In the genomic region with DNA sequence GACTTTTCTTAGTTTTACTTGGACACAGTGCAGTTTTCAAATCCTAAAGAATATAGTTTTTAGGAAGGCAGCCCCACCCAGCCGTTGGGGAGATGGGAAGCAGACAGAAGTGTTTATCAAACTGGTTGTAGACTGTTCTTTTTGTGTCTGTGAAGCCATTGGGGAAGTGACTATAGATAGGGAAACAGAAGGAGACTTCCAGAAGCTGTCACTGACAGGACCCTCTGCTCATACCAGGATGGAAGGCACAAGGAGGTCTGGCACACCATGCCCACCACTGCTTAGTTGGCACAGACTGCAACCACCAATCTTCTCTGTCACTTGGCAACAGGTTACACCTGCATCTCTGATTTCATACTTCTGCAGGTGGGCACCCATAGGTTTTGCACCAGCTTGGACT, we compare ENCODE assay signal across 23 mouse cellular contexts. TPM values are rescaled to one million over a fixed set of nuclear protein-coding genes. Genes with fewer than 3 reads are reported as not detected.
DNase-seq lines count a peak whose midpoint lies in the region; ATAC-seq and TF ChIP-seq lines count a peak whose summit lies in the region.
"Had no signal": no experiment of that assay in that cellular context is flagged by ENCODE, and none has a peak within 500 bp of the region (broad histone marks: within the 10 kb centered on the region; RNA-seq: fewer than 3 reads in every experiment).

No protein-coding gene starts in this region.

- no peak for ATAC-seq in heart, embryonic 11.5 days (replicated peaks; ENCODE audit: insufficient number of reproducible peaks, low FRiP score, low TSS enrichment)
- ATAC-seq in midbrain, embryonic 11.5 days (ENCODE audit: low FRiP score): no peak
- ATAC-seq in forebrain, embryonic 14.5 days: no peak
- ATAC-seq: hindbrain, postnatal 0 days; intestine, embryonic 16.5 days had no signal

- H3K4me1 ChIP-seq in heart, embryonic 11.5 days (ENCODE audit: control insufficient read depth, insufficient read depth, low read length): peaks cover 5% of the 10 kb centered on the region; the same call in 1 of the 2 replicates
- peaks cover 13% of the 10 kb centered on the region for H3K4me1 ChIP-seq in midbrain, embryonic 11.5 days (ENCODE audit: control insufficient read depth, insufficient read depth, low read length)
- peaks cover 74% of the 10 kb centered on the region for H3K4me1 ChIP-seq in midbrain, embryonic 10.5 days
- H3K4me1 ChIP-seq in forebrain, embryonic 14.5 days (ENCODE audit: control insufficient read depth, insufficient read depth, low read length): peaks cover 15% of the 10 kb centered on the region
- H3K4me1 ChIP-seq in olfactory bulb, adult 2 months (ENCODE audit: control insufficient read depth, insufficient read depth, low read length): peaks cover 19% of the 10 kb centered on the region

- 21% methylated on average over 1 of the region's 1 CpGs for WGBS in heart, embryonic 11.5 days (ENCODE audit: insufficient replicate concordance)
- WGBS in midbrain, embryonic 11.5 days: 17% methylated on average over 1 of the region's 1 CpGs
- WGBS in midbrain, embryonic 10.5 days: 30% methylated on average over 1 of the region's 1 CpGs
- WGBS in forebrain, embryonic 14.5 days: 59% methylated on average over 1 of the region's 1 CpGs
- WGBS in olfactory bulb, adult 2 months: 38% methylated on average over 1 of the region's 1 CpGs

- no peaks in the 10 kb centered on the region for H3K9me3 ChIP-seq in heart, embryonic 11.5 days (replicated peaks; ENCODE audit: control insufficient read depth, low read length)
- no peaks in the 10 kb centered on the region for H3K9me3 ChIP-seq in midbrain, embryonic 11.5 days (ENCODE audit: control insufficient read depth, low read length)
- no peaks in the 10 kb centered on the region for H3K9me3 ChIP-seq in midbrain, embryonic 10.5 days (replicated peaks)
- H3K9me3 ChIP-seq in forebrain, embryonic 14.5 days (replicated peaks; ENCODE audit: control insufficient read depth, low read length): no peaks in the 10 kb centered on the region
- H3K9me3 ChIP-seq: embryonic facial prominence, embryonic 10.5 days; heart, embryonic 13.5 days; hindbrain, embryonic 13.5 days had no signal

- no peak for TF ChIP-seq POLR2A in olfactory bulb, adult 2 months (IDR thresholded peaks at IDR 0.05; ENCODE audit: insufficient read depth, low read depth, low read length)

- no peak overlapping the region for H3K4me3 ChIP-seq in heart, embryonic 11.5 days (ENCODE audit: low read depth, low read length)
- H3K4me3 ChIP-seq in midbrain, embryonic 11.5 days (ENCODE audit: low read depth, low read length): no peak overlapping the region
- no peak overlapping the region for H3K4me3 ChIP-seq in midbrain, embryonic 10.5 days
- no peak overlapping the region for H3K4me3 ChIP-seq in forebrain, embryonic 14.5 days (ENCODE audit: low read depth, low read length)
- no peak overlapping the region for H3K4me3 ChIP-seq in olfactory bulb, adult 2 months (ENCODE audit: insufficient read depth, low read depth, low read length)
- H3K4me3 ChIP-seq: embryonic facial prominence, embryonic 10.5 days; heart, embryonic 13.5 days; hindbrain, embryonic 13.5 days had no signal

- DNase-seq in heart, adult 11 months: peak; percentile 51
- peak; percentile 89 for DNase-seq in midbrain, embryonic 11.5 days (ENCODE audit: low spot score, missing footprints)
- DNase-seq in midbrain, embryonic 10.5 days (ENCODE audit: low spot score): no peak
- DNase-seq in forebrain, embryonic 14.5 days (ENCODE audit: low spot score): no peak
- no peak for DNase-seq in kidney, adult 9 months
- DNase-seq in cerebellum, postnatal 4 days (ENCODE audit: low spot score in 2 of 2): no peak
- DNase-seq: adrenal gland, postnatal 10 days; cerebellum, adult 11-12 months; cerebellum, adult 9-11 months; cerebellum, postnatal 36 days; gastrocnemius, postnatal 14 days; heart, postnatal 36 days had no signal

- no peak overlapping the region for H3K4me2 ChIP-seq in heart, embryonic 11.5 days
- no peak overlapping the region for H3K4me2 ChIP-seq in midbrain, embryonic 11.5 days
- H3K4me2 ChIP-seq in forebrain, embryonic 14.5 days (ENCODE audit: low read length): peak overlapping the region; percentile 89
- H3K4me2 ChIP-seq: heart, embryonic 13.5 days; hindbrain, embryonic 13.5 days had no signal

- no peak overlapping the region for H3K27ac ChIP-seq in heart, embryonic 11.5 days (ENCODE audit: low read depth, low read length)
- no peak overlapping the region for H3K27ac ChIP-seq in midbrain, embryonic 11.5 days (ENCODE audit: low read depth, low read length)
- no peak overlapping the region for H3K27ac ChIP-seq in midbrain, embryonic 10.5 days (replicated peaks)
- H3K27ac ChIP-seq in forebrain, embryonic 14.5 days (ENCODE audit: low read depth, low read length): peak overlapping the region; percentile 14; the same call in 1 of the 2 replicates
- H3K27ac ChIP-seq in olfactory bulb, adult 2 months (ENCODE audit: insufficient read depth, low read depth, low read length): peak overlapping the region; percentile 32
- H3K27ac ChIP-seq: embryonic facial prominence, embryonic 10.5 days; heart, embryonic 13.5 days; hindbrain, embryonic 13.5 days; hindbrain, postnatal 0 days had no signal

- no peak for TF ChIP-seq CTCF in olfactory bulb, adult 2 months (IDR thresholded peaks at IDR 0.05; ENCODE audit: insufficient read depth, low read depth, low read length)

- no peaks in the 10 kb centered on the region for H3K36me3 ChIP-seq in heart, embryonic 11.5 days (ENCODE audit: control insufficient read depth, insufficient read depth, low read length)
- no peaks in the 10 kb centered on the region for H3K36me3 ChIP-seq in midbrain, embryonic 11.5 days (ENCODE audit: control insufficient read depth, insufficient read depth, low read length)
- peaks cover 12% of the 10 kb centered on the region for H3K36me3 ChIP-seq in midbrain, embryonic 10.5 days
- H3K36me3 ChIP-seq in forebrain, embryonic 14.5 days (ENCODE audit: control insufficient read depth, insufficient read depth, low read length): peaks cover 8% of the 10 kb centered on the region
- H3K36me3 ChIP-seq: embryonic facial prominence, embryonic 10.5 days; heart, embryonic 13.5 days; hindbrain, embryonic 13.5 days had no signal

- peaks cover 98% of the 10 kb centered on the region for H3K27me3 ChIP-seq in heart, embryonic 11.5 days (ENCODE audit: control insufficient read depth, insufficient read depth, low read length)
- peaks cover 66% of the 10 kb centered on the region for H3K27me3 ChIP-seq in midbrain, embryonic 11.5 days (ENCODE audit: control insufficient read depth, insufficient read depth, low read length)
- peaks cover 100% of the 10 kb centered on the region for H3K27me3 ChIP-seq in midbrain, embryonic 10.5 days (ENCODE audit: low read depth, poor library complexity, severe bottlenecking)
- H3K27me3 ChIP-seq in forebrain, embryonic 14.5 days (replicated peaks; ENCODE audit: control insufficient read depth, insufficient read depth, low read length): peaks cover 23% of the 10 kb centered on the region

- H3K9ac ChIP-seq in heart, embryonic 11.5 days (ENCODE audit: low read depth, low read length): no peak overlapping the region
- H3K9ac ChIP-seq in midbrain, embryonic 11.5 days (ENCODE audit: low read length): no peak overlapping the region
- peak overlapping the region; percentile 35; the same call in 1 of the 2 replicates for H3K9ac ChIP-seq in forebrain, embryonic 14.5 days (ENCODE audit: low read length)
- H3K9ac ChIP-seq: heart, embryonic 13.5 days; hindbrain, embryonic 13.5 days had no signal

RNA-seq across cellular contexts. Expression of gene Sox1, which starts 2.3 kb away (rescaled TPM):
- polyA plus RNA-seq in heart, embryonic 11.5 days (2014; fragmentation: Nextera tagmentation; extraction: Ambion mirVana): not detected in 2 replicates
- 8.2 and 8.7 TPM in 2 replicates for polyA plus RNA-seq in midbrain, embryonic 11.5 days (2014; fragmentation: Nextera tagmentation; extraction: Ambion mirVana)
- polyA plus RNA-seq in midbrain, embryonic 10.5 days (2016; fragmentation: Nextera tagmentation; extraction: Ambion mirVana): 3.2 and 3.4 TPM in 2 replicates
- 5.7 and 6.1 TPM in 2 replicates for polyA plus RNA-seq in forebrain, embryonic 14.5 days (2014; fragmentation: Nextera tagmentation; extraction: Ambion mirVana)
- polyA plus RNA-seq in olfactory bulb, adult 2 months (2012; ENCODE audit: insufficient read depth, insufficient read length, low replicate concordance, missing spikeins): not detected in 2 replicates
- polyA plus RNA-seq: C2C12; embryonic facial prominence, embryonic 14.5 days; gonadal fat pad, adult 2 months; heart, embryonic 13.5 days; heart, postnatal 0 days; intestine, embryonic 16.5 days had no signal

Comparison
In these comparisons a context has a peak if more than half of its experiments do, and no peak if none do; other contexts are left out.
1. DNase-seq: peak in heart, adult 11 months (single experiment) and midbrain, embryonic 11.5 days (single experiment); none in midbrain, embryonic 10.5 days (single experiment), forebrain, embryonic 14.5 days (single experiment), kidney, adult 9 months (single experiment) and cerebellum, postnatal 4 days (0 of 2).
2. H3K27ac ChIP-seq: peak in forebrain, embryonic 14.5 days (single experiment) and olfactory bulb, adult 2 months (single experiment); none in heart, embryonic 11.5 days (single experiment), midbrain, embryonic 11.5 days (single experiment) and midbrain, embryonic 10.5 days (single experiment).